Mouse (Mus musculus) kidney, postnatal 0 days (tissue): ENCODE results near the gene Lrp11. TPM values are rescaled to one million over a fixed set of nuclear protein-coding genes. Genes with fewer than 3 reads are reported as not detected.
A peak's percentile ranks its signal among the peaks of the same experiment; 100 is the strongest.

Experiments used
- ATAC-seq: fragments of 200-750 bp; cut with Nextera tagmentation; replicated peaks from 2 replicates; pipeline ENCODE4 v1.8.0; 2017; ENCODE audit warnings: low read depth, moderate number of reproducible peaks, moderate TSS enrichment, moderate library complexity; ENCODE audit not compliant: low FRiP score
- DNase-seq: peaks from one replicate; pipeline ENCODE4 v3.0.0-alpha.2; 2016; ENCODE audit warnings: low spot score
- H3K27ac ChIP-seq: fragments of 300-500 bp; sonication (generic); 2 replicates; pipeline ENCODE4 v1.5.1; 2014; ENCODE audit warnings: mild to moderate bottlenecking
- H3K27me3 ChIP-seq: fragments of 300-500 bp; sonication (generic); 2 replicates; pipeline ENCODE4 v1.6.1; 2014; ENCODE audit warnings: low read length, mixed read lengths; ENCODE audit not compliant: insufficient read depth
- H3K36me3 ChIP-seq: fragments of 300-500 bp; sonication (generic); 2 replicates; pipeline ENCODE4 v1.6.1; 2014; ENCODE audit warnings: low read length, mixed read lengths; ENCODE audit not compliant: insufficient read depth
- H3K4me1 ChIP-seq: fragments of 300-500 bp; sonication (generic); replicated peaks from 2 replicates; pipeline ENCODE4 v1.6.1; 2014; ENCODE audit warnings: antibody characterized with exemption, low read length, mixed read lengths; ENCODE audit not compliant: insufficient read depth
- H3K4me2 ChIP-seq: fragments of 300-500 bp; sonication (generic); 2 replicates; pipeline ENCODE4 v1.6.1; 2014; ENCODE audit warnings: mild to moderate bottlenecking, low read length, moderate library complexity, mixed read lengths
- H3K4me3 ChIP-seq: fragments of 300-500 bp; sonication (generic); replicated peaks from 2 replicates; pipeline ENCODE4 v1.5.1; 2014; ENCODE audit warnings: low read depth, low read length
- H3K9ac ChIP-seq: fragments of 300-500 bp; sonication (generic); 2 replicates; pipeline ENCODE4 v1.6.1; 2014; ENCODE audit warnings: low read depth, low read length
- H3K9me3 ChIP-seq: fragments of 300-500 bp; sonication (generic); replicated peaks from 2 replicates; pipeline ENCODE4 v1.6.1; 2016; ENCODE audit warnings: low read length, inconsistent platforms, mixed read lengths
- CTCF ChIP-seq: IDR thresholded peaks from 2 replicates; pipeline ENCODE4 v1.5.1; 2016; ENCODE audit warnings: antibody characterized with exemption, low read depth, mild to moderate bottlenecking, moderate library complexity
- WGBS: fragments of 180-500 bp; shearing (Covaris S2); extraction: QIAGEN DNeasy Blood & Tissue Kit; methylation state at CpG from one replicate; pipeline ENCODE4 v1.1.7; 2014; 5-methylcytosine and 5-hydroxymethylcytosine counted together
- polyA plus RNA-seq: library from polyadenylated mRNA; unstranded; fragments of >200 nt; fragmentation: Nextera tagmentation; extraction: Ambion mirVana; gene quantifications from 2 replicates; pipeline ENCODE4 v1.2.1, GENCODE M21; 2015

The Lrp11 gene
- polyA plus RNA-seq, 1 experiment from 2014 or later, result 0.91 TPM

- WGBS, result 83% methylated on average over 16 of the region's 16 CpGs
- Histone ChIP-seq H3K27me3 (no peaks in the 10 kb centered on the region), H3K9me3 (no peaks in the 10 kb centered on the region), H3K36me3 (peaks cover 12% of the 10 kb centered on the region; the same call in 1 of the 2 replicates), H3K9ac (no peak overlapping the region), H3K4me2 (no peak overlapping the region), H3K27ac (no peak overlapping the region), H3K4me3 (no peak overlapping the region), H3K4me1 (no peaks in the 10 kb centered on the region)
- DNase-seq (no peak), ATAC-seq (no peak)
- no peak for TF ChIP-seq CTCF
These were observed 41.5 kb downstream of the Lrp11 start for GRCm38 (mm10) chr10:7630951-7631720.

- Histone ChIP-seq H3K4me2 (no peak overlapping the region), H3K4me3 (no peak overlapping the region), H3K27ac (no peak overlapping the region), H3K9ac (no peak overlapping the region), H3K4me1 (no peaks in the 10 kb centered on the region), H3K9me3 (no peaks in the 10 kb centered on the region), H3K27me3 (no peaks in the 10 kb centered on the region), H3K36me3 (peaks cover 32% of the 10 kb centered on the region)
- no peak for DNase-seq
- no peak for ATAC-seq
- 99% methylated on average over 12 of the region's 12 CpGs for WGBS
- TF ChIP-seq CTCF, result no peak
These were observed 50.8 kb downstream of the Lrp11 start for GRCm38 (mm10) chr10:7640366-7640765.

GRCm38 (mm10) chr10:7645911-7646310, 56.3 kb downstream of the Lrp11 start:
- H3K4me2 ChIP-seq, result no peak overlapping the region
- no peak for TF ChIP-seq CTCF
- no peaks in the 10 kb centered on the region for H3K9me3 ChIP-seq
- no peak overlapping the region for H3K4me3 ChIP-seq
- no peak for ATAC-seq
- H3K27ac ChIP-seq, result no peak overlapping the region
- H3K27me3 ChIP-seq, result no peaks in the 10 kb centered on the region
- peaks cover 24% of the 10 kb centered on the region; the same call in 1 of the 2 replicates for H3K36me3 ChIP-seq
- no peaks in the 10 kb centered on the region for H3K4me1 ChIP-seq
- 89% methylated on average over 2 of the region's 2 CpGs for WGBS
- no peak overlapping the region for H3K9ac ChIP-seq
- no peak for DNase-seq

GRCm38 (mm10) chr10:7649059-7649458, 59.5 kb downstream of the Lrp11 start:
- Histone ChIP-seq H3K9me3 (no peaks in the 10 kb centered on the region), H3K27ac (no peak overlapping the region), H3K4me1 (no peaks in the 10 kb centered on the region), H3K27me3 (no peaks in the 10 kb centered on the region), H3K9ac (no peak overlapping the region), H3K4me2 (no peak overlapping the region), H3K4me3 (no peak overlapping the region), H3K36me3 (peaks cover 21% of the 10 kb centered on the region; the same call in 1 of the 2 replicates)
- ATAC-seq (no peak), DNase-seq (no peak)
- WGBS, result 62% methylated on average over 4 of the region's 4 CpGs
- TF ChIP-seq CTCF, result no peak

GRCm38 (mm10) chr10:7651057-7651456, 61.5 kb downstream of the Lrp11 start:
- Histone ChIP-seq H3K9ac (no peak overlapping the region), H3K9me3 (no peaks in the 10 kb centered on the region), H3K27ac (no peak overlapping the region), H3K4me2 (no peak overlapping the region), H3K4me3 (no peak overlapping the region), H3K4me1 (no peaks in the 10 kb centered on the region), H3K27me3 (no peaks in the 10 kb centered on the region), H3K36me3 (peaks cover 13% of the 10 kb centered on the region; the same call in 1 of the 2 replicates)
- ATAC-seq, result no peak; the same call in 1 of the 2 replicates
- TF ChIP-seq CTCF, result no peak
- peak; percentile 55 for DNase-seq
- 61% methylated on average over 2 of the region's 2 CpGs for WGBS

- peak; percentile 86 for ATAC-seq
- Histone ChIP-seq H3K27ac (peak overlapping the region; percentile 97), H3K9ac (peak overlapping the region; percentile 91), H3K27me3 (no peaks in the 10 kb centered on the region), H3K4me2 (peak overlapping the region; percentile 90), H3K36me3 (no peaks in the 10 kb centered on the region), H3K4me1 (no peaks in the 10 kb centered on the region), H3K4me3 (peak overlapping the region; percentile 74), H3K9me3 (no peaks in the 10 kb centered on the region)
- no peak for TF ChIP-seq CTCF
- WGBS, result under 1% methylated on average over 44 of the region's 44 CpGs
- peak; percentile 57 for DNase-seq
These were observed 73.0 kb downstream of the Lrp11 start for GRCm38 (mm10) chr10:7662471-7663141.
